Mouse (Mus musculus): ENCODE measurements around the gene Tdp2. TPM values are rescaled to one million over a fixed set of nuclear protein-coding genes. Genes with fewer than 3 reads are reported as not detected.

Tdp2 gene
- polyA plus RNA-seq, 1 experiment from 2014 or later: 52.8 TPM

Other genes with a start within 250 kb of the Tdp2 start
- gene Ripor2, start 249.5 kb upstream of the Tdp2 start, polyA plus RNA-seq (2015; fragmentation: Nextera tagmentation; extraction: Ambion mirVana): 1.5 and 1.7 TPM in 2 replicates
- not detected in 2 replicates for gene Armh2, start 90.4 kb upstream of the Tdp2 start, polyA plus RNA-seq (2015; fragmentation: Nextera tagmentation; extraction: Ambion mirVana)
- gene Gmnn, start 69.8 kb upstream of the Tdp2 start, polyA plus RNA-seq (2015; fragmentation: Nextera tagmentation; extraction: Ambion mirVana): 81.9 and 90.3 TPM in 2 replicates
- 9.4 and 9.6 TPM in 2 replicates for gene BC005537, start 30.0 kb upstream of the Tdp2 start, polyA plus RNA-seq (2015; fragmentation: Nextera tagmentation; extraction: Ambion mirVana)
- gene Acot13, start 139 bp upstream of the Tdp2 start, polyA plus RNA-seq (2015; fragmentation: Nextera tagmentation; extraction: Ambion mirVana): 201 and 219 TPM in 2 replicates
- 2.1 and 2.7 TPM in 2 replicates for gene D130043K22Rik, start 13.5 kb downstream of the Tdp2 start, polyA plus RNA-seq (2015; fragmentation: Nextera tagmentation; extraction: Ambion mirVana)
- 8.1 TPM in 2 replicates for gene Aldh5a1, start 106.0 kb downstream of the Tdp2 start, polyA plus RNA-seq (2015; fragmentation: Nextera tagmentation; extraction: Ambion mirVana)
- gene Gpld1, start 111.5 kb downstream of the Tdp2 start, polyA plus RNA-seq (2015; fragmentation: Nextera tagmentation; extraction: Ambion mirVana): 2.0 and 2.4 TPM in 2 replicates
- gene Mrs2, start 188.7 kb downstream of the Tdp2 start, polyA plus RNA-seq (2015; fragmentation: Nextera tagmentation; extraction: Ambion mirVana): 15.8 and 17.1 TPM in 2 replicates
- gene Dcdc2a, start 224.3 kb downstream of the Tdp2 start, polyA plus RNA-seq (2015; fragmentation: Nextera tagmentation; extraction: Ambion mirVana): 0.45 and 0.98 TPM in 2 replicates

Measured in intestine, embryonic 16.5 days (tissue).